Mouse (Mus musculus) ovary, postnatal 10 days (tissue): Measurements from ENCODE around the gene Lbx1.
A peak's percentile ranks its signal among the peaks of the same experiment; 100 is the strongest.

Source experiments
- DNase-seq: peaks from one replicate; pipeline ENCODE4 v3.0.0; 2022; ENCODE audit warnings: low spot score

Lbx1 gene

DNA sequence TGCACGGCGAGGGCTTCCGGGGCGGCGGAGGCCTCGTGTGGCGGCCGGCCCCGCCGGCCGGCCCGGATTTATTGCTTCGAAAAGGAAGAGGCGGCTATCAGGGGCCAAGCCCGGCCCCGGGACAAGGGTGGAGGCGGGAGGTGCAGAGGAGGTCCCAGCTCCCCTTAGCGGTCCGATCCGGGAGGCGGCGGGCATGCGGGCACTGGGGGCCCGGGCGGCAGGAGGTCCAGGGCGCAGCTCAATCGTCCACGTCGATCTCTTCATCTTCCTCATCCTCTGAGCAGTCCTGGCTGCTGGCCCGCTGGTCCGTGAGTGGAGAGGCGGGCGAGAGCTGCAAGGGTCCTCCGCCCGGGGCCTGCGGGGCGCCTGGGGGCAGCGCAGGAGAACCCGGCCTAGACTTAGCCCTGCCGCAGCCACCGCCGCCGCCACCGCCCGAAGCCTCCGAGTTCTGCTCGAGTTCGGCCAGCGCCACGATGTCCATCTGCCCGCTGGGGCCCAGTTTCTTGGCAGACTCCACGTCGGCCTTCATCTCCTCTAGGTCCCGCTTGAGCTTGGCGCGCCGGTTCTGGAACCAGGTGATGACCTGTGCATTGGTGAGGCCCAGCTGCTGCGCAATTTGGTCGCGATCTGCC is 2.0 kb downstream of the Lbx1 start:
- no peak for DNase-seq

DNA sequence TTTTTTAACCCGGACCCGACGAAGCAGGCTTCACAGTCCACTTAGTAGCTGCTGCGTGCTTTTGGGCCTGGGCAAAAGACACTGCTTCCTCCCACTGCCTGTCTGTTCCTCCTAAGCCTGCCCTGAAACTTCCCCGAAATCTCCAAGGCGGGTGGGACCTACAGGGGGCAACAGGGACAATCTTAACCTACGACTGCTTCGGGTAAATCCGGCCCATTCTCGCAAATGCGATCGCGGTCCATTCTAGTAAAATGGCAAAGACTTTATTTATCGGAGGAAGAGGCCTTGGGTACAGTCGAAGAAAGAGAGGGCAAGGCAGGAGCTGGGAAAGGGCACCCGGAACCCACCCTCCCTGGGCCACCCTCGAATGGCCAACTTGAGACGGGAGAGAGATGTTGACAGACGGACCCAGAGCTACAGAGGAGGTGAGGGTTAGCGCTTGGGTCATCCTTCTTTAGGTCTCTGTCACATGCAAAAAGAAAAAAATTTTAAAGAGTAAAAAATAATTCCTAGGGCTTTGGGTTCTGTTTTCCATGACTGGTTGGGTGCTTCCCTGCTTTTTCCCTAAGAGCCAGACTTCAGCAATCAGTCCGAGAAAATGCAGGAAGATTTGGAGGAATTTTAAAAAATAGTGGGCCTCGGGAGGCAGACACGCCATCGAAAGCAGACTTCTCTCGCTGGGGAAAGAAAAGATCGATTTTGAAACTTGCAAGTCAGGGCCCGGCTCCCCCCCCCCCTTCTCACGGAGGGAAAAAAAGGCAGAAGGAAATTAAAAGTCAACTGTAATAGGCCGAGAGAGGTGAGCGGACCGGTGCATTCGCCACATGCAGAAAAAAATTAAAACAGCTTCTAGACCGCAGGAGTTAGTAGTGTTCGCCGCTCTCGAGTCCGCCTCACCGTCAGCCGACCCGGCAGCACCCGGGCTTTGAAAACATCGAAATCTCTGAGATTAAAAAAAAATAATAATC is 2.9 kb downstream of the Lbx1 start:
- DNase-seq, result no peak

DNA sequence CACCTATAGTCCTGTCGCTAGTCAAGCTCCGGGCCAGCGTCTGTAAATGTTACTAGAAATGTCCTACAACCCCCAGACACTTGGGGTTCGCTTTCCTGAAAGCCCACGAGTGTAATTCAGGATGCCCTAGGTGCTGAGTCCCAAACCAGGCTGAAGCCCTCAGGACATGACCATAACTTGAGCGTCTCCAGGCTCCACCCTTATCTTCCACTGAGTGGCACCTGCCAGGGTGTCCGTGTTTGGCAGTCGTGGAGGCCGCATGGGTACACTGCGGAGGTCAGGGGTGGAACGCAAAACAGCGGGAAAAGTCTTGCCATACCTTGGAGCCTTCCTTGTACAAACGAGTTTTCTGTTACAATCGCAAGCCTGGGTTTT is 3.6 kb downstream of the Lbx1 start:
- DNase-seq, result no peak

DNA sequence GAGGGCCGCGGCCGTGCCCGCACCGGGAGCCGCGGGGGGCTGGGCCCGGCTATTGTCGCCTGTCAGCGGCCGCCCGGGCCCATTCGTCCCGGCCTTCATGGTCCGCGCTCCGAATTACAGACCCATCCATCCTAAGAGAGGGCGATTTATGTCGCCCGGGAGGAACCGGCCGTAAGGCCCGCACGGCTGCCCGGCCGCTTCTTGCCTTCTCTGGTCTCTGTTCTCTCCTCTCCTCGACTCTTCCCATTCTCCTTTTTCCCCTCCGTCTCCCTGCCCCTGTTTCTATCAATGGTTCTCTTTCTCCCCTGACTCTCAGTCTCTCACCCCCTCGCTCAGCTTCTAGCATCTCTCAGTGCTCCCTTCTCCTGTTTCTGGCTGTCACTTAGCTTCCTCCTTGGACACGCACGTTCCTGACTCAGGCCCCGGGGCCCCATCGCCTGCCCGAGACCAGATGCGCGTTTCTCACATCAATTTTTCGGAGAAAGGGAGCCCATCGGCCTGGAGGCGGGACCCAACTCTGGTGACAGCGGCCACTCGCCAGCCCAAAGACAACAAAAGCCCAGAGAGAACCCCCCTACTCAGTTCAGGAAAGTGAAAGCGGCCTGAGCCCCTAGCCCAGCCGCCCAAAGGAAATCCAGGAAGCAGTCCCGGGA is 4.1 kb downstream of the Lbx1 start:
- DNase-seq, result no peak

DNA sequence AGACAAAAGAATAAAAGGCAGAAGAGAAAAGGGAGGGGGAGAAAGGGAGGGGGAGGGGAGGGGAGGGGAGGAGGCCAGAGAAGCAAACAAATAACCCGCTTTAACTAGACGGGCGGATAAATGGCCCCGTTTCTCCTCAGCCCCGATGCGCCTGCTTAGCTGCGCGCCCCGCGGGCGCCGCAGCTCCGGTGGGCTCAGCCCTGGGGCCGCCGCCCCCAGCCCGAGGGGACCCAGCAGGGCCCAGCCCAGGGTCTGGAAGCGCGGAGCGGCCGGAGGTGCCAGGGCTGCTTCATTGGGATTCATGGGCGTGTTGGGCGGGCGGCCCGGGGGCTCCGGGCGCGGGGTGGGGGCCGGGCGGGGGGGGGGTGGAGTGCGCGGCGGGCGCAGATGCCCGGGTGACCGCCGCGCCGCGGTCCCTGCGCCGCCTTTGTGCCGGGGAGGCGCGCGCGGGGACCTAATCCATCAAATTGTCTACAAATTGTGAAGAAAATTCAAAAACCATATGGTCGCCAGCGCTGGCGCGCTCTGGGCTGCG is 4.7 kb downstream of the Lbx1 start:
- no peak for DNase-seq

DNA sequence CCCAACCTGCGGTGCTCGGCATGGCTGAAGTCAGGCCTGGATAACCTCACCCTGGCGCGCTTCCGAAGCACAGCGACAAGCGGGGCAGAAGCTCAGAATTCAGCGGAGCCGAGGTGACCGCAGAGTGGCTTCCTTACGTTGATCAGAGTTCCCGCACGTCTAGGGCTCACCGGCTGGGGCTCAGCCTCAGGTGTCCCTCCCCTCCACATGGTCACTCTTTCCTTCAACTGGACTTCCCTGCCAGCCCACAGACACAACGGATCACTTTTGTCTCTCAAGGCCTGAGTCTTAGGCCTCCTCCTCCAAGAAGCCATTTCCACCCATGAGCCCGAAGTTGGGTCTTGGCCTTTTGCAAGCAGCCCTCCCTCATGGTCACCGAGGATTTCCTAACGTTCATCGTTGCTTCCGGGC is 5.4 kb downstream of the Lbx1 start:
- DNase-seq, result no peak

DNA sequence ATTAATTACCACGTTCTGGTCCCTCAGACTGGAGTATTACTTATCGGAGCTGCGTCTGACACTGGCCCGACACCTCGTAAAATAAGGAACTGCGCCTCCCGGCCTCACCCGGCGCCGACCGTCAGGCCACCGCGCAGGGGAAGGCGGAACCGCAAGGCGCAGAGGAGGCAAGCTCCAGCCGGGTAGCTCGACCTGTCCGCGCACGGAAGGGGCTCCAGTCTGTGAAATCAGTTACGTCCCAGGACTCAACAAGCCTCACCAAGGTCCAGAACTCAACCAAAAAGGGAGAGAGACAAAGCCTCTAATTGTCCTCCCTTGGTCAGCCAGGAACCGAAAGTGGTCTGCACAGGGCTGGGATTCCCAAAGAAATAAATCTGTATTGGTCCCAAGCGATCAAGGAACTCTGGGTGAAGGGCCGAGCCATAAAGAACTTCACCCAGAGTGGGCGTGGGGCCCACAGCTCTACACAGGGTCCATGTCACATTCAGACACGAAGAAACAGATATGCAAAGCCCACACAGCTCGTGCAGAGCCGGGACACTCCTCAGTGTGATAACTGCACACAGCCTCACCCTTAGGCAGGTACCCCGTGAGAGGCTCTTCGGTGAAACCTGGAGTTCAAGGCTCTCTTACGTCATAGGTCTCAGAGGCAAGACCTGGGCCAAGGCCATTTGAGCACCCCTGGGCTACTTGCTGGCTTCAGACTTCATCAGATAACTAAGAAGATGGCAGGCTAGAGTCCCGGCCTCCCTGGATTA is 6.1 kb downstream of the Lbx1 start:
- DNase-seq, result no peak

DNA sequence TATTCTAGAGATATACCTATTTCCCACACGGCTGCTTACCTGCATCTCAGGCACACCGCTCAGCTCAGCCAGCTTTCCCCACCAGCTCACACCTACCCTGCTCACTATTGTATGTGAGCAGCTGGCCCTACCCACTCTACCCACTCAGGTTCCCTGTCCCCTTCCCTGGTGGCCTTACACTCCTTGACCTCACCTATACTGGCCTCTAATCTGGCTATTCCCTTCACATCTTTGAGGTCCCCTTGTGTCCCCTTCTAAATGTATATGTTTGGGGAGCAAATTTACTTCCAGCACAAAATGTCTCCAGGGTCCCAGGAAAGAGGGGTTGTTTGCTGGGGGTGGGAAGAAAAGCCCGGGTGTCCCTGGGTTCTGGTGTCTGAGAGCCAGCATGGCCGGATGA is 6.8 kb downstream of the Lbx1 start:
- DNase-seq, result no peak

DNA sequence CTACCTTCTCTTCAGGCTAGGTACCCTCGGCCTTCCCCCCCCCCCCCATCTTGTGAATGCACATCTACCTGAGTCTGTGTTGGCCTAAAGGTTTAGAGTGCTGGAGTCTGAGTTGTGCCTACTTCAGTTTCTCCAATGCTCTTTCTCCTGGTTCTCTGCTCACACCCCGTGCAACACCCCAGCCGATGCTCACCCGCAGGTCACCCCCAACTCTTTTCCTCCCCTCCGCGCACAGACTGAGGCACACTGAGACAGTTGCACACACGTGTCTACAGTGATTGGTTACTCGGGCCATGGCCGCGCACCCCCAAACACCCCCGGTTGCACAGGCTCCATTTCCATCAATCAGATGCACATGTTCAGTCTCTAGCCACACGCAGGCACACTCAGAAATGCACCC is 7.5 kb downstream of the Lbx1 start:
- DNase-seq, result no peak

DNA sequence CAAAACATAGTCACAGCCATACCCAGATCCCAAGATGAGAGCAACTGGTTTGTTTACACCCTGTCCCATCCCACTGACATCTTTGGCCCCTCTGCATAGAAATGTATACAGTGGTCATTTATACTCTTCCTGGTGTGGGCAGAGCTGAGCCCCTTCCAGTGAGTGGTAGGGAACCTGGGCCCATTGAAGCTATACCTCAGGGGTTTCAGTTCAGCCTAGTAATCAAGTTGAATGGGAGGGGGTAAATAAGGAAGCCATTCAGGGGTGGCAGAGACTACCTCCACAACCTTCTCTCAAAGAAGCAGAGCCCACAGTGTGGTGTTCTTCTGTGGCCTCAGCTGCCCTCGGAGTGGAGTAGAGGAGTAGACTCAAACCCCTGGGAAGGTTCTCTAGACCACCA is 7.9 kb downstream of the Lbx1 start:
- DNase-seq, result no peak

DNA sequence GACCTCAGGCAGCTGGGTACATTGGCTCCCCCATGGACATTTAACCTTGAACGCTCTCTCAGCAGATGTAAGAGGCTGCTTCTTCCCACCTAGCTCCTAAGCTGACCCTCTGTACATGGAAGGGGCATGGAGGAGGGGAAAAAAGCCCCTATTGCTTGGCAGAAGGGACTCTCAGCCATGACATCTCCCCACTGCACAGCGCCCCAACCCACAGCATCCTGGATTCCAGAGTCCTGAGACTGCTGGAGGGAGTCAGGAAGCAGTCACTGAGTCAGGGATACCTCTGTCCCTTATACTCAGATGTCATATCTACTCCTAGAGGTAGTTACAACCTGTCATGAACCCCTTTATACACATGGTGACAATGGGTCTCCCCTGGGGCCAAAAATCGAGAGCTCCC is 8.6 kb downstream of the Lbx1 start:
- no peak for DNase-seq

DNA sequence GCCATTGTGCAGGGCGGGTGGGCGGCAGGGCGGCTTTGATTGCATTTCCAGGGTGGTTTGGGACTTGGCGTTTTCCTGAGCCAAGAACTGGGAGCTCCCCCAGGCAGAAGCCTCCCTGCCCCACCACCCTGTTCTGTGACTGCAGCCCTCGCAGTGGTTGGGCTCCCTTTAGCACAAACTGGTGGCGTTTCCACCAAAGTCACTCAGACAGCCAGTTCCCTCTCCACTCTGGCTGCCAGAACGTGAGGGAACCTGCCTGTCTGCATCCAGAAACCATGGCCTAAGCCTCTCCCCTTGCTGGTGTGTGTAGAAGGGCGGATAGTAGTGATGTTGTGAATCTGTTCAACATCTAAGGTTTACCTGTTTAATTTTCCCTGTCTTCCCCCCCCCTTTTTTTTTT is 9.4 kb downstream of the Lbx1 start:
- no peak for DNase-seq

DNA sequence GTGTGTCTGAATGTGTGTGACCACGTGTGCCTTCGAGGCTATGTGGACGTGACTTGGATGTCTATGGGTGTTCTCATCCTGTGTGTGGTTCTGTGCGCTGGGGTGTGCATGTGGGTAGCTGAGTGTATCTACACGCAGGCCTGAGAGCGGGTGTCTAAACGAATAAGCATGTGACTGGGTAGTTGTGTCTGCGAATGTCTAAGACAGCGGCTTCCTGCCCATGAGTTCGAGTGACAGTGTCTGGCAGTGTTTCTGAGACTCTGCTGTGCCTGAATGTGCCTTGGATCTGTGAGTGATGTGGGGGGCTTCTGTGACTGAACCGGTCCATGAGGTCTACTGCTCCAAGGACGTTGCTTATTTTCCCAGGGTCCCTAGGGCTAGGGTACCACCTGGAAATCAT is 10.5 kb downstream of the Lbx1 start:
- no peak for DNase-seq

DNA sequence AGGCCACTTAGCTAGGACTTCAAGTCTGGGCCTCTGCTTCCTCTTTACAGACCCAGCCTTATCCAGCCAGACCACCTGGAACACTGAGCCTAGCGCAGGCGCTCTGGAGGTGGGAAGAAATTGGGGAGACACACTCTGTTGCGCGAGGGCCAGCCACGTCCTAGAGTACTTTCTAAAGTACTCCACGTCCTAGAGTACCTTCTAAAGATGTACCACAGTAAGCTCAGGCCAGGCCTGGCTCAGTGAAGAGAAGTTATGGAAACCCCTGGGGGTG is 11.4 kb downstream of the Lbx1 start:
- DNase-seq, result no peak

DNA sequence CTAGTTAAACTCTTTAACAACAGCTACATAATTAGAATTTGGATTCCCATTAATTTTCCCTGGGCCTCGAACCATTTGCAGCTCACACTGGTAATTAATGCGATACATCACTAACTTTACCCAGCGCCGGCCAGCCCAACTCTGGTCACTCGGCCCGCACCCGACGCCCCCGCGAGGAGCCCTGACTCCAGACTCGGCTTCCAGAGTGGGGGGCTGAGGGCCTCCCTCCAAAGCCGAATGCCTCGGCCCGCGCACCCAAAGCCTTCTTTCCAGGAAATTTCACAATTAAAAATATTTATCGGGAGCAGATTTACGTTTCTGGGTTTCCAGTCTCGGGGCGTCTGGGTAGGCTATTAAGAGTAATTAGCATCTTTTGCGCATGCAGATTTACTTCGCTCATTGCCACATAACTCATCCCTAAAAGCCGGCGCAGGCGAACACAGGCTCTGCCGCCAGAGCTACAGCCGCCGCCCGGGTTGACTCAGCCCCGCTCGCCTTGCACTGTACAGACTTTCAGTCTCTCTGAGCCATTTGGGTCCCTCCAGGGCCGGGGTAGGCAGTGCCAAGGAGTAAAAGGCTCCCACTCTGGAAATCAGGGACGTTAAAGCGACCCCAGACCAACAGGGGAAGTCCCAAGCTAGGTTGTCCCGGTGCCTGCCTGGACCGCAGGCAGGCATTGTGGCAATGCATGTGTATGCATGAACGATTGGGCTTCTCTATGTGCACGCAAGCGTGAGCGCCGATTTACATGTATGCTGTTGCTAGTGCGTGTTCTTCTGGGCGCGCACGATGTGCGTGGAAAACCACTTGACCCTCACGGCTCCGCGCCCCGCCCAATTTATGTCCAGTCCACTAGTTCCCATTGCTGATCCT is 12.0 kb downstream of the Lbx1 start:
- DNase-seq, result no peak

DNA sequence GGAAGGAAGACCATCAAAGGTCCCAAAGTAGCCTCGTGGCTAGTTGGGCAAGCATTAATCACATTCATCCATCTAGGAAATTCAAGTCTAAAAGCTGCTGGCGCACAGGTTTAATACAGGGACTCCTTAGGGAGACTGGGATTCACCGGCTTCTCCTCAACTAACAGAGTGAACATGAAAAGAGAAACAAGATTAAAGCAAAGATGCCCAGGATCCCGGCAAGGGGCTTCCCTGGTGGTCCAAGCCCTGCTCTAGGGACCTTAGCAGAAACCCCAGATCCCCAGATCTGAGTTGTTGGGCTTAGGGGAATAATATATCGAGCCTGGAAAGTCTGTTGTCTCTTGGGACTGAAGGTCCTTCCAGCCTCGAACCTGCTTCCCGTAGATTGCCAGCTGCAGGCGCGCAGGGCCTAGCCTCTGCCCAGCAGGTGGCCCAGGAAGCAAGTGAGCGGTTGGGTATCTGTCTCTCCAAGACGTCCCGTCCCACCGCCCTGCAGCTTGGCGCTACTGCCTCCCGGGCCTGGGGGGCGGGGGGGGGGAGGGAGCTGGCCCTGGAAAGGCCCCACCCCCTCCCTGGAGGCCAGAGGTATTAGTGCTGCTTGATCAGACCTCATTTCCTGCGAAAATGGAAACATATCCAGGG is 13.3 kb downstream of the Lbx1 start:
- no peak for DNase-seq

DNA sequence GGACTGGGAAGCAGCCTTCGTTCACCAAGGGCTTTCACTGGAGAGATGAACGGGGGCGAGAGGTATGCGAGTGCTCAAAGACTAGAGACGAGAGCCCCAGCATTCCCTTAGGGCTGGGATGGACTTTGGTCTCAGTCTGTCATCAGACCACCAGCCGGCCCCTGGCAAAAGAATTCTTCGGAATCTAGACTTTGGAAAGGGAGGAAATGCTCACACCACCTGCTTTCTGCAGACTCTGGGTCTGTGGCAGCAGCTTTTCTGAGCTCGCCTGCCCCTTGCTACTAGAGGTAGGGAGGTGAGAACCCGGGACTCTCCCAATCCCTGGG is 14.2 kb downstream of the Lbx1 start:
- no peak for DNase-seq

DNA sequence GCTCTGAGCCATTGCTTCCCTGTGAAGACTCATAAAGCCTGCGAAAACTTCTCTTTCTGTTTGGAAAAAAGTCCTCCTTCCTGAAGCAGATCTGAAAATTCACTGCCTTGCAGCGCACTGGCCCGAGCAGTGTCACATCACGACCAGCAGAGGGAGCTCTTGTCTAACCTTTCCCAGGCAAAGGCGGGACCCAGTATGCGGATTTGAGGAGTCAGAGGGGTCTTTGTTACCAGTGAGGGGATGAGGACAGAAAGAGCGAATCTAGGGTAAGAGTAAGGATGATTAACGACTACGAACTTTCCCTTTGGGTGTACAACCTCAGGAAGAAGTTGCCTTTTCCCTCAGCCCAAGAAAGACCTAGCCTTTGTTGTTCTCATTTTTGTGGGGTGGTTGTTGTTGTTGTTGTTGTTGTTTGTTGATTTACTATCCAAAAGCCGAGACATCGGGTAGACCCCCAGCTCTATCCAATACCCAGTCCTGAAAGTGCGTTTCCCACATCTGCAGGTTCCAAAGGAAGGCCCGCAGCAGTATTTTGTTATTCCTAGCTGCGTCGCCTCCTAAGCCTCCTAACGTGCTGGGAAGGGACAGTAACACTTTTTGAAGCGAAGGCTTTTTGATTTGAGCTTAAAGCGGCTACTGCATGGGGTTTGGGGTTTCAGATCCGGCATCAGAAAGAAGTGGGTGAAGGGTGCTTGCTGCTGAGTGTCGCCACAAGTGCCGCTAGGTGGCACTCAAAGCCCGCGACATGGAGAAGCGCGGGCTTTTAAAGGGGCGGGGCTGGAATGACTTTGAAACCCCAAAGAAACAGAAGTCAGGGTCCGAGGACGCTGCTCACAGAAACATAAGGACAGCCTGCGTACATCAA is 14.8 kb downstream of the Lbx1 start:
- DNase-seq, result peak; percentile 69

DNA sequence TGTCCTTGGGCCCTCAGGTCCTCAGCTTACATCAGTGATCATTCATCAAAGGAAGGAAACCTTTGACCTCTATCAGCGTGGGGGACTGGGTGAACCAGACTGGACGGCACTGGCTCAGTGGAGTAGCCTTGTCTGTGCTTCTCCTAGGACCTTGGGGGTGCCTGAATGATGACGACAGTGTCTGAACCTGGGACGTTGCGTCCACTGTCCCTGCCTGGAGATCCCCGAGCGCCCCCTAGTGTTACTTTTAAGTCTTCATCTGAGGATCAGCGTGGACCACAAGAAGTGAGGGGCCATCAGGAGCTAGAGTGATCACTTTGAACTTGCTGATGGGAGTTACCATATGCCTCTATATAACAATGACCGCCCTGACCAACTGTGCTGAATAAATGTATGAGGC is 19.4 kb downstream of the Lbx1 start:
- DNase-seq, result no peak

DNA sequence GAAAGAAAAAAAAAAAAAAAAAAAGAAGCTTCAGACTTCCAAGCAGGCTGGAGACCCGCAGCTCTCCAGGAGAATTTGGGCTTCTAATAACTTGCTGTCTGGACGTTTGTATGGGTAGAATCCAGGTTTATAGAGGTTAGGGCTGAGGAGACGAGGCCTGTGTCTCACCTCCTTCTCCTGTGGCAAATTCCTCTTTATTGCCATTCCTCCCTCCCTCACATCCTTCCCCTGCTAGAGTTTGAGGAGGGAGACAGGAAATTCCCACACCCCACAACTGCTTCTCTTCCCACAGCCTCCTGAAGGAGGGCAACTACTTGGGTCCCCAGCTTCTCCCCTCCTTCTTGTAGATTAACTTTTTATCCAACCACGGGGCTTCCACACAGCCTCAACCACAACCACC is 20.2 kb downstream of the Lbx1 start:
- DNase-seq, result no peak
